Mouse (Mus musculus) megakaryocyte, embryonic 14.5 days (primary cell): ENCODE results near the gene Spp2.

Experiments
- FLI1 ChIP-seq: IDR thresholded peaks from 2 replicates; pipeline ENCODE4 v1.6.1; 2012; ENCODE audit warnings: low read length, inconsistent platforms, mixed read lengths
- GATA1 ChIP-seq: IDR thresholded peaks from 3 replicates; pipeline ENCODE4 v1.6.1; 2012; ENCODE audit warnings: mixed read lengths, low read length, inconsistent platforms, borderline replicate concordance

DNA sequence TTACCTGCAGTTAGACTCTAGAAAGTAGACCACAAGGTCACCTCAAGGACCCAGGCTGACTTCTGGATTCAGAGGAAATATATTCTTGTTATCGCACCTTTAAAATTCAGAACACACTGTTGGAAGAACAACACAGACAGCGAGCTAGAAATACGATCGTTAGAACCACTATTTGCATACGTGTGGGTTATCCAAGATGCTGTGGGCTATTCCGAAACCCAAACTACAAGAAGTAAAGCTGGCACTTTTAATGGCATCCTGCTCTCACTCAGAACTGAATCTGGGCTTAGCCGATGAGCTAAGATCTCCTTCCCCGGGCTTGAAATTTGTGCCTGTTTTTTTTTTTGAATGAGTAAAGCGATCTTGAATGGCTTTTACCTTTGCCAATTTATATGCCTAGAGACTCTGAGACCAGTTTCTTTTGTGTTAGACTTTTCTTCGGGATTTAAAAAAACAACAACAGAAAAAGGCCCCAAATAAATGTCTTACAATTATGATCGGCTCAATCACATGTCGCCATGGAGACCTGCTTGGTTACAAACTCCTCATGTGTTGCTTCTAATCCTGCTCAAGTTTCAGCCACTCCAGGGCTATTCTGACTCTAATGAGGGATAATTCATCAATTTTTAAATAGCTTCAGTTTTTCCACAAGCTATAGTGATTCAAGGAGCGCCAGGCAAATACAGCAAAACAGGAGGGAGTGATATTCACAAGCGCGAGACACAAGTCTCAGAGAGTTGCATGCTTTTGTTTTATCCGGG, 39.7 kb downstream of the Spp2 start:
- TF ChIP-seq GATA1 (no peak), FLI1 (no peak)
